Mouse (Mus musculus): Measurements from ENCODE around the gene Cyp2a5. TPM values are rescaled to one million over a fixed set of nuclear protein-coding genes. Genes with fewer than 3 reads are reported as not detected.
"Not testable (repeated sequence)": the region's sequence is repeated elsewhere in the genome, so short reads cannot be mapped to it uniquely, and the experiment has no call there.

Gene Cyp2a5
- not detected in 2 replicates for polyA plus RNA-seq (2016; fragmentation: Nextera tagmentation; extraction: Ambion mirVana)

DNA sequence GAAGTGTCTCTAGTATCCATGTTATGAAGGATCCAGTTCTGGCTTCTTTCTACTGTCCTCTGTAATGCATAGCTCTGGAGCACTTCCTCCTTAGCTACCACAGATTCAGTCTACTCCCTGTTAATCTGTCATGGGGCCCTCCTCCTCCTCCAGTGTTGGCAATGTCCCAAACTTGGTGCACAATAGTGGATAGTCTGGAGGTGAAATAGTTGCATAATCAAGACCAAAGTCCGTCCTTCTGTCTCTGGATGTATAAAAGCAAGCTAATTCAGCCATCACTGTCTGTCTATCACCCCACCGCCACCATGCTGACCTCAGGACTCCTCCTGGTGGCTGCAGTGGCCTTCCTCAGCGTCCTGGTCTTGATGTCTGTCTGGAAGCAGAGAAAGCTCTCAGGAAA, at the start of gene Cyp2a5:
Cyp2a5 (plus strand) TSS at position 247 of the 400 bp plus-strand sequence.
- not testable (repeated sequence) for H3K4me1 ChIP-seq; H3K9me3 ChIP-seq; H3K4me3 ChIP-seq; H3K27me3 ChIP-seq; H3K27ac ChIP-seq (replicated peaks); H3K4me2 ChIP-seq (replicated peaks); H3K9ac ChIP-seq (replicated peaks); H3K36me3 ChIP-seq; ATAC-seq (ENCODE audit: low FRiP score, low read depth)
- 71% methylated on average over 3 of the region's 3 CpGs for WGBS

DNA sequence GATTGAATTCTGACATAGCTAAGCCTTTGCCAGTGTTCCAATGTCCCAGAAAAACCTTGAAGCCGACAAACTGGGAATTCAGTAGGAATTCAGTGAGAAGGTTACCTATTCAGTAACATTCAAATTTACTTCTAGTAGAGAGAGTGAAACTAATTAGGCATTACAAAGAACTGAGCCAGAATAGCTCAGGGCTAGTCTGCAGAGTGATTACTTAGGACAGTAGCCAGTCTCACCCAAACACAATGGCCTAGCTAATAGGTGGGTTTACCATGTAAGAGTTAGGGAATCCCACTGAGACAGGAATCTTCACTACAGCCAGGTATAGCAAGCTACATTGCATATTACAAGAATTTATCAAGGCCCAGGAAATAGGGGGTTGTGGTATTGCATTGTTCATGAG, 49.1 kb upstream of the Cyp2a5 start:
- not testable (repeated sequence) for H3K36me3 ChIP-seq; H3K9ac ChIP-seq (replicated peaks); H3K27ac ChIP-seq (replicated peaks); H3K27me3 ChIP-seq; H3K4me1 ChIP-seq; ATAC-seq (ENCODE audit: low FRiP score, low read depth); H3K4me2 ChIP-seq (replicated peaks); H3K4me3 ChIP-seq; H3K9me3 ChIP-seq
- WGBS: 63% methylated on average over 1 of the region's 1 CpGs

DNA sequence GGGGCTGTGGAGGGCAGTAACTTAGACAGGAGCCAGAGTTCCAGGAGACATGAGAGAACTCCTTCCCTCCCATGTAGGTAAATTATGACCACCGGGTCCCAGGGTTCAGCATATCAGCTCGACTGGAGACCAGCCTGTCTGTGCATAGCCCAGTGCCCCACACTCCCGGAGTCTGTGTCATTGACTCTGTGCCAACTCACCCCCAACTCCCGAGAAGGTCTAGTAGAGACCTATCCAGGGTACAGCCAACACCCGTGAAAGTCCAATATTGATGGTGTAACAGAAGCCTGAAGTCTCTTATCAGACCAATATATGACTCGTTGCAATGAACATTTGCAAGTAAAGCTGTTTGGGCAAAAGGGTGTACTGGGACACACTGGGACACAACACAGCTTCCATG, 45.1 kb upstream of the Cyp2a5 start:
- Histone ChIP-seq H3K27me3 (no peaks in the 10 kb centered on the region), H3K9me3 (no peaks in the 10 kb centered on the region), H3K4me3 (no peak overlapping the region), H3K4me1 (no peaks in the 10 kb centered on the region), H3K4me2 (replicated peaks) (no peak overlapping the region), H3K9ac (replicated peaks) (no peak overlapping the region), H3K36me3 (no peaks in the 10 kb centered on the region), H3K27ac (replicated peaks) (no peak overlapping the region)
- ATAC-seq (ENCODE audit: low FRiP score, low read depth): no peak
- 90% methylated on average over 6 of the region's 6 CpGs for WGBS

DNA sequence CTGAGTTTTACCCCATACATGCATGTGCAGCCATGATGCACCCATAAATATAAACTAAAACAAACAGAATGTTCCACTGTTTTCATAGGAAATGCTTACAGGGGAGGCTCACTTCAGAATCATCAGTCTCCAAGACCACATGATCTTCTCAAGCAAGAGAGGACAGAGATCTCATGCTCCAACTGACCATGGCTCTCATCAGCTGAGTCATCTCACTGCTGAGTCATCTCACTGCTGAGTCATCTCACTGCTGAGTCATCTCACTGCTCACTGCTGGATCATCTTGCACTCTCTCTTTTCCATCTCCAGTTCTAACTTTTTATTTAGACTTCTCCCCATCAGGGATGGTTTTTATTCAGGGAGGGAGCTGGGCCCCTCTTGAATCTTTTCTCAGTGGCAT, 35.0 kb upstream of the Cyp2a5 start:
- H3K27me3 ChIP-seq: no peaks in the 10 kb centered on the region
- no peak overlapping the region for H3K9ac ChIP-seq (replicated peaks)
- H3K4me3 ChIP-seq: no peak overlapping the region
- no peaks in the 10 kb centered on the region for H3K4me1 ChIP-seq
- H3K27ac ChIP-seq (replicated peaks): no peak overlapping the region
- no peak for ATAC-seq (ENCODE audit: low FRiP score, low read depth)
- no peak overlapping the region for H3K4me2 ChIP-seq (replicated peaks)
- no peaks in the 10 kb centered on the region for H3K36me3 ChIP-seq
- 0 out of 2 replicates have a peak, but pooled peaks cover 6% of the 10 kb centered on the region for H3K9me3 ChIP-seq

DNA sequence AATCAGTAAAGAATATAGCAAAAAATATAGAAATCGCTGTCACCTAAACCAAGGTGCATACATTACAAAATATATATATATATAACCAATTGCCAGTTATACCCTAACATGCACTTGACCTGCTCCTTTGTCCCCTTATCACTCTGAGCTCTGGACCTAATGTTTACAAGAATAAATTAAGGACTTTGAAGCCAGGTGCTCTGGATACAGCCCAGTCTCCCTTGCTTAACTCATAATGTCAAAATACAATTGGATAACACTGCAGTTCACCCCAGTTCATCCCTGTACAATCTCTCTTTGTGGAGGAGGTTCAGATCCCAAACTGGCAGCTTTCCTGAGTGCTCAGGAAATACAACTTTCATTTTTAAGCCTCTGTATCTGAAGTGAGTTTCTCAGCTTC, 34.1 kb upstream of the Cyp2a5 start:
- no peaks in the 10 kb centered on the region for H3K36me3 ChIP-seq
- H3K9me3 ChIP-seq: 0 out of 2 replicates have a peak, but pooled peaks cover 6% of the 10 kb centered on the region
- WGBS: 91% methylated on average over 1 of the region's 1 CpGs
- H3K4me1 ChIP-seq: no peaks in the 10 kb centered on the region
- H3K4me2 ChIP-seq (replicated peaks): no peak overlapping the region
- no peak for ATAC-seq (ENCODE audit: low FRiP score, low read depth)
- H3K27ac ChIP-seq (replicated peaks): no peak overlapping the region
- H3K4me3 ChIP-seq: no peak overlapping the region
- no peaks in the 10 kb centered on the region for H3K27me3 ChIP-seq
- H3K9ac ChIP-seq (replicated peaks): no peak overlapping the region

DNA sequence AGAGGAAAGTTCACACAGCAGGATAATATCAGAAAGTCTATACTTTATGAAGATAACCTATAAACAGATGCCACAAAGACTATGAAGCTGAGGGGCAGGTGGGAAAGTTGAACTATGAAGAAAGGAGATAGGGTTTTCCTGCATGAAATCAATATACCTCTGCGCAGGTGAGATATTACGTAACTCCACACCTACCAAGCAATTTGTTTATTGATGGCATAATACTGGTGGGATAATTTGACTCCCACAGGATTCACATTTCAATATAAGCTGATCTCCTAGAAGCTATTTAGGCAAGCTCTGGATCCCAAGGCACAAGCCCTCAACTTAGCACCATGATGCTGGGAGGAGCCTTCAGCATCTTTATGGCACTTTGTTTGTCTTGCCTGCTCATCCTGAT, 26.5 kb upstream of the Cyp2a5 start, which contains the start of gene Cyp2g1:
Cyp2g1 (plus strand) TSS at position 301 of the 400 bp plus-strand sequence.
- Histone ChIP-seq H3K4me2 (replicated peaks) (no peak within 1 kb of the TSS), H3K9me3 (no peaks in the 10 kb centered on the region), H3K4me3 (no peak within 1 kb of the TSS), H3K9ac (replicated peaks) (no peak within 1 kb of the TSS), H3K27ac (replicated peaks) (no peak within 1 kb of the TSS), H3K4me1 (no peaks in the 10 kb centered on the region), H3K27me3 (no peaks in the 10 kb centered on the region), H3K36me3 (no peaks in the 10 kb centered on the region)
- 85% methylated on average over 2 of the region's 2 CpGs for WGBS
- ATAC-seq (ENCODE audit: low FRiP score, low read depth): no peak

DNA sequence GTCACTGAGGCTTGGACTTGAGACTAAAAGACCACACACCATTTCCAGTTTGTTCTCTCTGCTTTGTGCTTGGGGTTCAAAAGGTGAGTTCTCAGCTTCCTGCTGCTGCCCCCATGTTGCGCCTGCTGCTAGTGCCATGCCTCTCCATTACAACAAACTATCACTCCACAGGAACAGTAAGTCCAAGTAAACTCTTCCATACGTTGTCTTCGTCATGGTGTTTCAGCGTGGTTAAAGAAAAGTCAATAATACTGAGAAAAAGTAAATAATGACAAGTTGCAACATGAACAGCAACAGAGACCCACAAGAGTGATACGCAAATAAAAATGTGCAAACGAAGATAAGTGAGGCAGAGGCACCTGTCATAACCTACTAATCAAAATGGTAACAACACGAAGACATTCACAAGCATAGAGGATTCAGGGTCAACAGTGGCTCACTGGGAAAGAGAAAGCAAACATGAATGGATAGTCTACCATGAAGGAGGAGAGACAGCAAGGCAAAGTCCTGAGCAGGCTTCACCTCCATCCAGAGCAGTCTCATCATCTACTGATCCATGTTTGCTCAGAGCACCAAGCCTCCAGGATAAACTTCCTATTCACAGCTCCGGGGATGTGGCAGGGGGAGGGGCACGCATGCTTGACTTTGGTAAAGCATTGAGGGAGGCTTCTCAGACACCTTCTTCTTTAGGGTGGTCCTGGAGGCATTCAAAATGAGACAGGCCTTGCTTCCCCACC, 3.4 kb upstream of the Cyp2a5 start:
- not testable (repeated sequence) for H3K4me1 ChIP-seq; H3K9me3 ChIP-seq; ATAC-seq (ENCODE audit: low FRiP score, low read depth); H3K36me3 ChIP-seq; H3K4me3 ChIP-seq; H3K27me3 ChIP-seq; H3K4me2 ChIP-seq (replicated peaks); H3K9ac ChIP-seq (replicated peaks); H3K27ac ChIP-seq (replicated peaks)
- 78% methylated on average over 9 of the region's 9 CpGs for WGBS

DNA sequence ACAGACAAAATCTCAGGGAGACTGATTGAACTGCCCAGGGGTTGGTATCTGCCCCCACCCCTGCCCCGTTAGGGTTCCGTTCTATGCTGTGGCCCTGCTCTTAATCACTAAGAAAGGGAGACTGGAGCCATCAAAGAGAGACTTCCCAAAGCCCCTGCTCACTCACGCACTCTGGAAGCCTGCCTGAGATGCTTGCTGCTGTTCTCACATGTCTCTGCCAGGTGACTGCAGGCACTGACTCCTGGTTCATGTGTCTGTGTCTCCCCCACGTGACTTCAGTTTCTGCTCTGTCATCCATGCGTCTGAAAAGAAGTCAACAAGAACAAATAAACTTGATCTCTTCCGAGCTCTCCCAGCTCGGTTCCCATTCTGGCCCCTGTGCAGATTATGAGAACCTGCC, 2.4 kb upstream of the Cyp2a5 start:
- not testable (repeated sequence) for H3K27me3 ChIP-seq; H3K4me2 ChIP-seq (replicated peaks); H3K9me3 ChIP-seq; H3K4me3 ChIP-seq; H3K4me1 ChIP-seq; H3K9ac ChIP-seq (replicated peaks); ATAC-seq (ENCODE audit: low FRiP score, low read depth); H3K27ac ChIP-seq (replicated peaks); H3K36me3 ChIP-seq
- 78% methylated on average over 7 of the region's 7 CpGs for WGBS

DNA sequence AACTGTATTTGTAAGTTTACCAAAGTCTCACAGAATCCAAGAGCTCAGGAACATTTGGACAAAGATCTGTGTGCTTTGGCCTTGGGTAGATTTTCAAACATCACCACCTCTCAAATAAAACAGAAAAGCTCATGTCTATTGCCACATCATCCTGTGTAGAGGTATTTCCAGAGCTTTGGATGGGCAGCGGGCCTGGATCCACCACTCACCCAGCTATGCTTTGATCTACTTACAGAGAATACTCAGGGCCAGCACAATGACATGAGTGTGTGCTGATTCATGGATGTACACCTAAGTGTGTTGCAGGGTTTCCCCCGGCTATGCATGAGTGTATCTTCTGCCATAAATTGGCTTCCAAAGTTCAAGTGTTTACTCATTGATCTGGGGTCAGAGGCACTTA, 8.3 kb downstream of the Cyp2a5 start:
- not testable (repeated sequence) for H3K4me3 ChIP-seq; H3K36me3 ChIP-seq; ATAC-seq (ENCODE audit: low FRiP score, low read depth); H3K4me2 ChIP-seq (replicated peaks); H3K27ac ChIP-seq (replicated peaks); H3K9ac ChIP-seq (replicated peaks); H3K4me1 ChIP-seq; H3K27me3 ChIP-seq; H3K9me3 ChIP-seq
- WGBS: 97% methylated on average over 2 of the region's 2 CpGs

DNA sequence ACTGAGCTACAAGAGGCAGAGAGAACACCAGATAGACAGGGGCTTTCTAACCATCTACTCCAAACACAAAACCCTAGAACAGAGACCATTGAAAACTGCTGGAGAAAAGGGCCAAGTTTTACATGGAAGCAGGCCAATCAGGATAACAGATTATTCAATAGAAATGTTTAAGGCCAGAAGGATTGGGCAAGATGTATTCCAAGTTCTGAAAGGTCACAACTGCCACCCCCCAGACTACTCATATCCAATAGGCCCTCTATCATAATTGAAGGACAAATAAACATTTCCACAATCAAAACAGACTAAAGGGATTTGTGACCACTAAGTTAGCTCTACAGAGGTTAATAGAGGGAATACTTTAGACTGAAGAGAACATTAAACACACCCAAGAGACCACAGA, 15.0 kb downstream of the Cyp2a5 start:
- H3K36me3 ChIP-seq; H3K9me3 ChIP-seq; H3K9ac ChIP-seq (replicated peaks); H3K4me3 ChIP-seq; ATAC-seq (ENCODE audit: low FRiP score, low read depth); H3K4me1 ChIP-seq; H3K27ac ChIP-seq (replicated peaks); H3K27me3 ChIP-seq; H3K4me2 ChIP-seq (replicated peaks): not testable (repeated sequence)

DNA sequence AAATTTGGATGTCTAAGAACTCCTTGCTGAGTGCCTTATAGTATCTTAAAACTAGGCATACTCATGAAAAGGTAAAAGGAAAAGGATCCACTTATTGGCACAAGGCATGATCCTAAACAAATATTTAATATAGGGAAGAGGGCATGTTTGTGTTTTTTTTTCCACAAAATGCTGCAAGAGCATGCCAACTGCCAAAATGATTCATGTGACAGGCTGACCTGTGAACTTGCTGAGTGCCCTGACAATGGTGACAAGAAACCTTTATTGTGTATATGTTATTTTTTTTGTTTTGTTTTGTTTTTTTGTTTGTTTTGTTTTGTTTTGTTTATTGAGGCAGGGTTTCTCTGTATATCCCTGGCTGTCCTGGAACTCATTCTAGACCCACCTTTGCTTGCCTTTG, 43.5 kb downstream of the Cyp2a5 start:
- not testable (repeated sequence) for ATAC-seq (ENCODE audit: low FRiP score, low read depth); H3K9ac ChIP-seq (replicated peaks); H3K36me3 ChIP-seq; H3K4me2 ChIP-seq (replicated peaks); H3K27ac ChIP-seq (replicated peaks); H3K4me1 ChIP-seq; H3K27me3 ChIP-seq; H3K9me3 ChIP-seq; H3K4me3 ChIP-seq

DNA sequence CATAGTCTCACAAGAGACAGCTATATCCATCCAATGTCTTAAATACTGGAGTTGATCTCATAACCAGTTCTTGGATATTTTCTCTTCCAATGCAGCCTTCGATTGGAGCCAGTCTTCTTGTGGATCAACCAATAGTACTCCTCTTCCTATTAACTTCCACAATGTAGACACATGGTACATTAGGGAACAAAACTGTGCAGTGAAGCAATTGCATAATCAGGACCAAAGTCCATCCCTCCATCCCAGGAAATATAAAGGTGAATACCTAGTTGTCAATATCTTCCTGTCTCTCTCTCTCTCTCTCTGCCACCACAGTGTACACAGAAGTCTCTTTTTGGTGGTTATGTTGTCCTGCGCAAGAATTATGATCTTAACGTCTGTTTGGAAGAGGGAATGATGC, 45.5 kb downstream of the Cyp2a5 start:
- H3K4me1 ChIP-seq; H3K4me3 ChIP-seq; H3K4me2 ChIP-seq (replicated peaks); H3K27ac ChIP-seq (replicated peaks); H3K9me3 ChIP-seq; H3K27me3 ChIP-seq; H3K9ac ChIP-seq (replicated peaks); H3K36me3 ChIP-seq; ATAC-seq (ENCODE audit: low FRiP score, low read depth): not testable (repeated sequence)
- 84% methylated on average over 2 of the region's 3 CpGs for WGBS
